ENCODE assay signal across 8 mouse cellular contexts in the genomic region with DNA sequence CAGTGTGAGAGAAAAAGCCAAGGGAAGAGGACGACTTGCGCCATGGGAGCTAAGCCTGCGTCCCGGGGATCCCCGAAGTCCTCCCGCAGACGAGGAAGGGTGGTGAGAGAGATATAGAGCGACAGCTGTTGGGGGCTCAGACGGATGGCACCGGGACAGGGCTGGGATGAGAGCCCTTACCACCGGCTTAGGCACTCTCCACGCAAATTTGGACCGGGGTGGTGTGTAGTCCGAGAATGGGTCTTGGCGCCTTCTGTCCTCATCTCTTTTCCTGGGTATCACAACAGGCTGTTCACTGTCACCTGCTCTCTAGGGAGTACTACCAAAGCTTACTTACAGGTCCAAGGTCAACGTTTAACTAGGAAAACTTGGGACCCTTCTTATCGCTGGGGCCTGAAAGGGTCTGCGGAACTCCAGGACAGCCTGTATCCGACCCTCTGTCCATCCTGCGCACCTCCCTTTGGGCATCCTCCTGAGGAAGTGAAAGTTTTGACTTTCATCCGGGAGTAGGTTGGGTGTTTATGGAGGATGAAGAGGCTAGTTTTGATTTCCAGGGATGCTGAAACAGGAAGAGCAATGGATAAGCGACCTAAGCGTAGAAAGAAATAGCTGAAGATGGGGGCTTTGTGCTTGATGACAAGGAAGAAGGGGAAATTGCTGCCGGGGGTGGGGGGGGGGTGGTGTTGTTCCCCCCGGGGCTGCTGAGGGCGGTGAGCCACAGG. TPM values are rescaled to one million over a fixed set of nuclear protein-coding genes. Genes with fewer than 3 reads are reported as not detected.
DNase-seq lines count a peak whose midpoint lies in the region; ATAC-seq and TF ChIP-seq lines count a peak whose summit lies in the region.

No protein-coding gene starts in this region.

- peak; percentile 21 for DNase-seq in kidney, adult 2 months
- no peak for DNase-seq in kidney, postnatal 10 days
- peak; percentile 34 for DNase-seq in adipocyte (ENCODE audit: low spot score)
- no peak for DNase-seq in forebrain, embryonic 14.5 days (ENCODE audit: low spot score)
- no peak for DNase-seq in MN1 (ENCODE audit: low spot score)
- DNase-seq in gastrocnemius, adult 8-10 months (ENCODE audit: low spot score in 2 of 2): no peak
- DNase-seq in spleen, postnatal 4 days (ENCODE audit: low spot score in 2 of 2): no peak

- peak overlapping the region; percentile 62 for H3K4me3 ChIP-seq in kidney, adult 2 months (ENCODE audit: insufficient read depth, low read depth, low read length)
- H3K4me3 ChIP-seq in forebrain, embryonic 14.5 days (ENCODE audit: low read depth, low read length): peak overlapping the region; percentile 42
- peak overlapping the region; percentile 40 for H3K4me3 ChIP-seq in liver, embryonic 15.5 days (replicated peaks)

- no peaks in the 10 kb centered on the region for H3K9me3 ChIP-seq in forebrain, embryonic 14.5 days (replicated peaks; ENCODE audit: control insufficient read depth, low read length)
- H3K9me3 ChIP-seq in liver, embryonic 15.5 days (replicated peaks): no peaks in the 10 kb centered on the region

- no peak for TF ChIP-seq CTCF in kidney, adult 2 months (conservative IDR thresholded peaks at IDR 0.05; ENCODE audit: insufficient read depth, insufficient read length, low read depth, low read length)

- TF ChIP-seq POLR2A in kidney, adult 2 months (IDR thresholded peaks at IDR 0.05; ENCODE audit: low read depth, low read length): no peak

- H3K27me3 ChIP-seq in kidney, adult 2 months (replicated peaks; ENCODE audit: control insufficient read depth, insufficient read depth, low read length): no peaks in the 10 kb centered on the region
- peaks cover 32% of the 10 kb centered on the region for H3K27me3 ChIP-seq in forebrain, embryonic 14.5 days (replicated peaks; ENCODE audit: control insufficient read depth, insufficient read depth, low read length)
- peaks cover 40% of the 10 kb centered on the region for H3K27me3 ChIP-seq in liver, embryonic 15.5 days

- no peaks in the 10 kb centered on the region for H3K36me3 ChIP-seq in kidney, adult 2 months (ENCODE audit: control insufficient read depth, insufficient read depth, low read length)
- no peaks in the 10 kb centered on the region for H3K36me3 ChIP-seq in forebrain, embryonic 14.5 days (ENCODE audit: control insufficient read depth, insufficient read depth, low read length)
- H3K36me3 ChIP-seq in liver, embryonic 15.5 days (replicated peaks): no peaks in the 10 kb centered on the region

- H3K27ac ChIP-seq in kidney, adult 2 months (ENCODE audit: insufficient read depth, low read depth, low read length): no peak overlapping the region
- no peak overlapping the region for H3K27ac ChIP-seq in forebrain, embryonic 14.5 days (ENCODE audit: low read depth, low read length)
- H3K27ac ChIP-seq in liver, embryonic 15.5 days (replicated peaks): no peak overlapping the region

- H3K9ac ChIP-seq in forebrain, embryonic 14.5 days (ENCODE audit: low read length): peak overlapping the region; percentile 41; the same call in 1 of the 2 replicates
- H3K9ac ChIP-seq in liver, embryonic 15.5 days: no peak overlapping the region

- peak; percentile 13 for ATAC-seq in forebrain, embryonic 14.5 days
- no peak for ATAC-seq in liver, embryonic 15.5 days (ENCODE audit: insufficient read depth)

- no peaks in the 10 kb centered on the region for H3K4me1 ChIP-seq in kidney, adult 2 months (ENCODE audit: control insufficient read depth, insufficient read depth, low read length)
- H3K4me1 ChIP-seq in forebrain, embryonic 14.5 days (ENCODE audit: control insufficient read depth, insufficient read depth, low read length): no peaks in the 10 kb centered on the region; the same call in 1 of the 2 replicates
- no peaks in the 10 kb centered on the region for H3K4me1 ChIP-seq in liver, embryonic 15.5 days (replicated peaks)

- under 1% methylated on average over 26 of the region's 26 CpGs for WGBS in kidney, adult 2 months
- WGBS in forebrain, embryonic 14.5 days: under 1% methylated on average over 26 of the region's 26 CpGs
- 1% methylated on average over 26 of the region's 26 CpGs for WGBS in liver, embryonic 15.5 days (ENCODE audit: insufficient replicate concordance)

- H3K4me2 ChIP-seq in forebrain, embryonic 14.5 days (ENCODE audit: low read length): peak overlapping the region; percentile 77
- peak overlapping the region; percentile 61 for H3K4me2 ChIP-seq in liver, embryonic 15.5 days

RNA-seq across cellular contexts. Expression of a gene that starts 19.8 kb away (rescaled TPM):
- 1.2 and 1.4 TPM in 2 replicates for polyA plus RNA-seq in kidney, adult 2 months (2012; rRNA removed)
- 2.0 and 2.9 TPM in 2 replicates for polyA plus RNA-seq in forebrain, embryonic 14.5 days (2014; fragmentation: Nextera tagmentation; extraction: Ambion mirVana)
- polyA plus RNA-seq in liver, embryonic 15.5 days (2015; fragmentation: Nextera tagmentation; extraction: Ambion mirVana): 0.09 and 0.10 TPM in 2 replicates
- 1 to 10 TPM in 1 of 4 experiments, under 1 TPM in 3; 0.16 to 1.0 (median 0.59) TPM for total RNA-seq in gastrocnemius, adult 8-10 months (2022)

Comparison
In these comparisons a context has a peak if more than half of its experiments do, and no peak if none do; other contexts are left out.
1. DNase-seq: peak in kidney, adult 2 months (single experiment) and adipocyte (single experiment); none in kidney, postnatal 10 days (single experiment), forebrain, embryonic 14.5 days (single experiment), MN1 (single experiment), gastrocnemius, adult 8-10 months (0 of 2) and spleen, postnatal 4 days (0 of 2).
2. Peak in every context shown above with its lines, with median percentiles within 50 percentile points of each other: H3K4me3 ChIP-seq.